Mouse (Mus musculus) kidney, adult 2 months (tissue): ENCODE data around the gene Tsc22d2.

Experiments
- CTCF ChIP-seq: fragments of 200-500 bp; conservative IDR thresholded peaks from 2 replicates; pipeline ENCODE4 v1.5.1; 2011; ENCODE audit warnings: low read depth, mild to moderate bottlenecking, control low read depth, low read length, moderate library complexity, mixed read lengths; ENCODE audit not compliant: insufficient read depth, insufficient read length
- POLR2A ChIP-seq: fragments of 200-500 bp; IDR thresholded peaks from one replicate; pipeline ENCODE4 v1.6.1; 2011; ENCODE audit warnings: low read depth, low read length, control low read depth

GRCm38 (mm10) chr3:58493621-58494020 lies 79.1 kb downstream of the Tsc22d2 start:
- TF ChIP-seq CTCF (no peak), POLR2A (no peak)
